Mouse (Mus musculus) testis, adult 2 months (tissue): Measurements from ENCODE around the gene Macf1. TPM values are rescaled to one million over a fixed set of nuclear protein-coding genes. Genes with fewer than 3 reads are reported as not detected.

Source experiments
- H3K27ac ChIP-seq: fragments of 200-500 bp; 2 replicates; pipeline ENCODE4 v1.5.1; 2012; ENCODE audit warnings: low read depth, low read length; ENCODE audit not compliant: control insufficient read depth, insufficient read depth
- H3K27me3 ChIP-seq: fragments of 200-500 bp; 2 replicates; pipeline ENCODE4 v1.6.1; 2012; ENCODE audit warnings: mild to moderate bottlenecking, low read length, moderate library complexity; ENCODE audit not compliant: control insufficient read depth, insufficient read depth
- H3K36me3 ChIP-seq: fragments of 200-500 bp; 2 replicates; pipeline ENCODE4 v1.6.1; 2012; ENCODE audit warnings: mild to moderate bottlenecking, low read length; ENCODE audit not compliant: control insufficient read depth, insufficient read depth
- H3K4me1 ChIP-seq: fragments of 200-500 bp; 2 replicates; pipeline ENCODE4 v1.6.1; 2012; ENCODE audit warnings: low read length; ENCODE audit not compliant: control insufficient read depth, insufficient read depth
- H3K4me3 ChIP-seq: fragments of 200-500 bp; 2 replicates; pipeline ENCODE4 v1.5.1; 2012; ENCODE audit warnings: low read depth, mild to moderate bottlenecking, low read length, moderate library complexity, mixed read lengths; ENCODE audit not compliant: control insufficient read depth
- CTCF ChIP-seq: fragments of 200-500 bp; IDR thresholded peaks from 2 replicates; pipeline ENCODE4 v1.5.1; 2012; ENCODE audit warnings: low read depth, mild to moderate bottlenecking, inconsistent platforms, low read length, moderate library complexity; ENCODE audit not compliant: control insufficient read depth, insufficient read depth, insufficient replicate concordance
- POLR2A ChIP-seq: fragments of 200-500 bp; IDR thresholded peaks from 2 replicates; pipeline ENCODE4 v1.6.1; 2012; ENCODE audit warnings: low read depth, mild to moderate bottlenecking, inconsistent platforms, low read length, moderate library complexity; ENCODE audit not compliant: control insufficient read depth
- polyA plus RNA-seq: library from polyadenylated mRNA; depleted of rRNA; stranded (reverse); fragments of >200 nt; gene quantifications from 2 replicates; pipeline ENCODE4 v1.2.3, GENCODE M21; 2012

The Macf1 gene
- polyA plus RNA-seq, 1 experiment, result 24.4 TPM

DNA sequence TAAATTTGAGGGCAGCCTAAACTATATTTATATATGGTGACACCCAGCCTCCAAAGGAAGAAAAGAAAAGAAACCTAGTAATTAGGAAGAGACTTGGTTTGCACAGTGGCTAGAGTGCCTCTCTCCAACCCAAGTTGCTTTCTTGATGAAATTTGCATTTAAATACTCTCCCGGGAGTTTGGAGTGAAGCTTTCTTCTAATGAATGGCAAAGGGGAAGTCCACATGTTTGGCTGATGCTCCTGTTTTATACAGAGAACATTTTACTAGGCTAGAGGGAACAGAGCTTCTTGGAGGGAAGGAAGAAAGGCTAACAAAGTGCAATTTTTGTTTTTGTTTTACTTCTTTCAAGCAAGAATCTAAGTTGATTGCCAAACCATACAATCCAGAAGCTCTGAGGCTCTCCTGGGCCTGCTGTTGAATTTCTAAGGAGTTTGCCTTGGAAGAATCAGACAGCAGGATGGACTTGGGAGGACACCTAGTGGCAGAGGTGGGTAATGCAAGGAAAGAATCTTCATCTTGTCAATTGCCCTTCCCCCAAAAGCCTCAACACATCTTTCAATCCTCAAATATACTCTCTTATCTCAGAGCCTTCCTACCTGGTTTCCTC, 16.8 kb downstream of the Macf1 start:
- Histone ChIP-seq H3K27me3 (no peaks in the 10 kb centered on the region), H3K4me1 (peaks cover 17% of the 10 kb centered on the region), H3K4me3 (no peak overlapping the region), H3K27ac (no peak overlapping the region), H3K36me3 (no peaks in the 10 kb centered on the region; the same call in 1 of the 2 replicates)
- peak; percentile 42; the same call in 1 of the 2 replicates for TF ChIP-seq CTCF
- TF ChIP-seq POLR2A, result no peak

DNA sequence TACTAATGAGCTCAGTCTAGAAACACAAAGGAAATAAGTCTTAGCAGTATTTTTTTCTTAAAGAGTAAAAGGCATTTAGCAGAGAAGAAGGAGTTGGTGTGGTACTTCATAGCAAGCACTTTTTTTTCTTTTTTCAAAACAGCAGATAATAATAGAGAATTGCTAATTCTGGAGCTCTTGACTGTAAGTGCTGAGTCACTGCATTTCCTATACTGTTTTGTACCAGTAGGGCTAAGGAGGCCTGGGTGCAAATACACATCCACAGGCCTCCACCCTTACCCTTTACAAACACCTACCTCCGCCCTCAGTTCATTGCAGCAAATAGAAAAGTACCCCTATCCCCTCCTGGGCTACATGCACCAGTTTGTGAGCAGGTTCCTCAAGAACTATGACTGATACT, 17.6 kb downstream of the Macf1 start:
- Histone ChIP-seq H3K4me1 (peaks cover 17% of the 10 kb centered on the region), H3K27me3 (no peaks in the 10 kb centered on the region), H3K4me3 (no peak overlapping the region), H3K27ac (no peak overlapping the region), H3K36me3 (no peaks in the 10 kb centered on the region; the same call in 1 of the 2 replicates)
- TF ChIP-seq POLR2A (no peak), CTCF (no peak)

DNA sequence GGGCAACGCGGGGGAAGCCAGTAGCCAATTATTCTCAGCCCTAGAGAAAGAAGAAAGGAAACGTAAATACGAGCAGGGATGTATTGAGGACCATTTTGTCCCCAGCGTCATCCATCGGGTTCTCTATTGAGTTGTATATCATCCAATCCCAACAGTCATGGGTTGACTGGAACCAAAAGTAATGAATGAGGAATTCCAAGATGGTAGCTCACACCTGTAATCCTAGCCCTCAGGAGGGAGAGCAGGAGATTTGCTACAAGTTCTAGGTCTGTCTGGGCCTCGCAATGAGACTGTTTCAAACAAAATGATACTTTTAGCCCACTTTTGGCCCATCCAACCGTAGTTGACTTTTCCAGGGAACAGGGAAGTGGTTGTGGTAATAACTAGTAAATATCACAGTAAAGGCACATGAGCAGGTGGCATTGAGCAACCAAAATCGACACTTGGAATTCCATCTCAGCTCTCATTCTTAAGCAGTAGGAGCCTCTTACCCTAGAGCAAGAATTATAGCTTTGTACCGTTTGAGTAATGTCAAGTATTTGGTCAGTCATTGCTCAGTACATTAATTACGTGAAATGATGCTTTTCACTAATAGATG, 18.4 kb downstream of the Macf1 start:
- H3K27me3 ChIP-seq, result no peaks in the 10 kb centered on the region
- peak overlapping the region; percentile 93 for H3K27ac ChIP-seq
- peak overlapping the region; percentile 94 for H3K4me3 ChIP-seq
- H3K36me3 ChIP-seq, result no peaks in the 10 kb centered on the region; the same call in 1 of the 2 replicates
- H3K4me1 ChIP-seq, result peaks cover 15% of the 10 kb centered on the region
- TF ChIP-seq POLR2A (no peak), CTCF (no peak)

DNA sequence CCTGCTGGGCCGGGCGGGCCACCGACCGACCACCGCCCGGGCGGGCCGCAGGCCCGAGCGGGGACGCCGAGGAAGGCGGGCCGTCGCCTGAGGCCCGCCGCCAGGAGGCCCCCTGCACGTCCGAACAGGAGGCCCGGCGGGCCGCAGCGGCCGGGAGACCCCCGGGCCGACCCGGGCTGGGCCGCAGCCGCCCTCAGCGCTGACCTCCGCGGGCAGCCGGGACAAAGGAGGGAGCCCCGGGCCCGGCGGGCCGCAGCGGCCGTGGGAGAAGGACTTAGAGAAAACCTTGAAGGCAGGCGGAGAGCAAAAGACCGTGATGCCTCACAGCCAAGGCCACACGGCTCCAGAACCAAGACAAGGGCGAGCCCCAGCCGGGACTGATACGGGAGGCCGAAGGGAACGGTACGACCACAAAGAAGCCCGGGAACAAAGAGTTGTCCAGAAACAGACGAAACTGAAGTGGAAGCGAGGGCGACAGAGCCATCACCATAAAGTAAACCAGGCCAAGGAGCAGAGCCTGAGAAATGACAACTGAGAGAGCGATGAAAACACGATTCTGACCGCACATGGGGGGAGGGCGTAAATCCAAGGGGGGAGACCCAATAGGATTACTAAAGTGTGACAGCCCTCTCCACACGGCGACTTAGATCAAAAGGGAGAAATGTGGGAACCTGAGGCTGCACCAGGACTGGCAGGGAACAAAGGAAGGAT, 19.1 kb downstream of the Macf1 start:
- H3K4me1 ChIP-seq, result peaks cover 14% of the 10 kb centered on the region
- H3K27ac ChIP-seq, result peak overlapping the region; percentile 93
- TF ChIP-seq POLR2A (no peak; the same call in 1 of the 2 replicates), CTCF (no peak)
- no peaks in the 10 kb centered on the region for H3K36me3 ChIP-seq
- peak overlapping the region; percentile 94 for H3K4me3 ChIP-seq
- H3K27me3 ChIP-seq, result no peaks in the 10 kb centered on the region

DNA sequence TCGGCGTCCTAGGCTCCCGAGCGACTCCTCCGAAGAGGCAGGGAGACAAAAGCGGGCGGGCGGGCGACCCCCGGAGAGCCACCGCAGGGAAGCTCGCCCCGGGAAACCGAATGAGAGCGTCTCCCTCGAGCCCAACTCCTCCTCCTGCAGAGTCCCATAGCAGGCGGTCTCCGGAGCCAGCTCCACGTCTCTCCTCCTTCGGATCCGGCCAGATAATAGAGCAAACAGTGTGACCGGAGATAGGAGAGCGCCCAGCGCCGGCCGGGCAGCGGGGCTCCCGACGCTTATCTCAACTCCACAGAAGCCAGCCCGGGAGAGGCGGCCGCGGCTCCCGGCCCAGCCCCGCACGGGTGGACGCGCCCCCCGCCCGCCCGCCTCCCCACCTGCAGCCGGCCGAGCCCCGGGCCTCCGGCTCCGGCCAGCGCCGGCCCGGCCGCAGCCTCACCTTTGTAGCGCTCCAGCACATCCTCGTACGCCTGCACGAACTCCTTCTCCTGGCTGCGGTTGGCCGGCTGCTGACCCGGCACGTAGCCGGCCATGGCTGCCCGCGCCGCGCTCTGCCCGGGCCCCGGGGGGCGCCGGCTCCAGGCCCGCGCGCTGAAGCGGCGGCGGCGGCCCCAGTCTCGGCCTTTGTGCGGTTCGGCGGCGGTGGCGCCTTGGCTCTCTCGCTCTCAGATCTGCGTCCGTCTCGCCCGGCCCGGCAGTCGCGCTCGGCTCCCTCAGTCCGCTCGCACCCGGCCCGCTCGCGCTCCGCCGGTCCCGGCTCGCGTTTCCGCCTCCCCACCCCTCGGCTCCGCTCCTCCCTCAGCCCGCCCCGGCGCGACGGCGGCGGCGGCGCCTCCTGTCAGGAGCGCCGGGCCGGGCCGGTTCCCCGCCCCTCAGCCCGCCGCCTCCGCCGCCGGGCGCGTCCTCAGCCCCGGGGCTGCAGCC, 19.9 kb downstream of the Macf1 start:
- H3K27ac ChIP-seq, result peak overlapping the region; percentile 93
- peaks cover 14% of the 10 kb centered on the region for H3K4me1 ChIP-seq
- TF ChIP-seq POLR2A (no peak), CTCF (no peak)
- H3K36me3 ChIP-seq, result no peaks in the 10 kb centered on the region
- H3K4me3 ChIP-seq, result peak overlapping the region; percentile 94
- H3K27me3 ChIP-seq, result no peaks in the 10 kb centered on the region

DNA sequence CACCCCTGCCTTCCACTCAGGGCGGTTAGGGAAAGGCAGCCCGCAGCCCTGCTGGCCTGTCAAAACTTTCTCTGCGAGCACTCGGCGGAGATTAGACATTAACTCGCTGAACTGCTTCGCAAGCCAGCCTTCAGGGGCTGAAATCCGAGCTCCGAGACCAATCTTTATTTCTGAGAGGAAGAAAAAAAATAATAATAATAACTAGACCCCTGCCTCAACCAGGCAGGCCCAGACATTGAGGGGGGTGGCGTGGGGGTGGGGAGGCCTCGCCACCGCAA, 20.5 kb downstream of the Macf1 start:
- H3K27ac ChIP-seq, result peak overlapping the region; percentile 45
- H3K4me3 ChIP-seq, result peak overlapping the region; percentile 94
- TF ChIP-seq POLR2A (no peak), CTCF (no peak)
- H3K36me3 ChIP-seq, result no peaks in the 10 kb centered on the region
- H3K27me3 ChIP-seq, result no peaks in the 10 kb centered on the region
- H3K4me1 ChIP-seq, result peaks cover 14% of the 10 kb centered on the region
